Mouse (Mus musculus) layer of hippocampus, adult 18-20 months (tissue): ENCODE data around the gene Gm44790. TPM values are rescaled to one million over a fixed set of nuclear protein-coding genes. Genes with fewer than 3 reads are reported as not detected.
"Not testable (repeated sequence)": the region's sequence is repeated elsewhere in the genome, so short reads cannot be mapped to it uniquely, and the experiment has no call there.

Experiments used
- DNase-seq, 2 experiments: peaks; one replicate each; pipeline ENCODE4 v3.0.0; 2022; ENCODE audit warnings: low spot score in 2 of 2
- long read RNA-seq: library from polyadenylated mRNA; stranded (forward); transcript quantifications from one replicate; pipeline ENCODE4 v2.0.0, GENCODE M21; 2021
- total RNA-seq, 2 experiments: library from RNA; stranded (reverse); gene quantifications; 2 replicates each; pipeline ENCODE4 v1.2.3; 2021

Gm44790 gene
- total RNA-seq = 1 to 10 TPM in 1 of 2 experiments, under 1 TPM in 1; 0.84 to 2.8 TPM
- long read RNA-seq, partial matches to known transcripts = 0 of 2 reads
- long read RNA-seq, other reads (novel, unspliced or antisense) = 2 of 2 reads

- no peak for DNase-seq
These were observed at the start of gene Gm44790 for GRCm38 (mm10) chr6:86426358-86426757. Gm44790 (plus strand) TSS chr6:86426658.

GRCm38 (mm10) chr6:86378341-86378740, 48.1 kb upstream of the Gm44790 start:
- no peak for DNase-seq

- not testable (repeated sequence) for DNase-seq
These were observed 46.3 kb upstream of the Gm44790 start for GRCm38 (mm10) chr6:86380112-86380511.

GRCm38 (mm10) chr6:86382551-86382950, 43.9 kb upstream of the Gm44790 start:
- DNase-seq = no peak

GRCm38 (mm10) chr6:86383370-86383769, 43.1 kb upstream of the Gm44790 start:
- no peak for DNase-seq

- DNase-seq = no peak
These were observed 41.8 kb upstream of the Gm44790 start for GRCm38 (mm10) chr6:86384692-86385091.

- no peak for DNase-seq
These were observed 40.9 kb upstream of the Gm44790 start for GRCm38 (mm10) chr6:86385362-86386104.

- DNase-seq = no peak
These were observed 39.1 kb upstream of the Gm44790 start for GRCm38 (mm10) chr6:86387313-86387712.

GRCm38 (mm10) chr6:86388461-86388860, 38.0 kb upstream of the Gm44790 start:
- DNase-seq = no peak

- DNase-seq = no peak
These were observed 35.1 kb upstream of the Gm44790 start for GRCm38 (mm10) chr6:86391326-86391725.

- DNase-seq = no peak
These were observed 33.3 kb upstream of the Gm44790 start for GRCm38 (mm10) chr6:86393187-86393586.

GRCm38 (mm10) chr6:86394078-86394720, 32.3 kb upstream of the Gm44790 start:
- DNase-seq = no peak

GRCm38 (mm10) chr6:86395021-86395420, 31.4 kb upstream of the Gm44790 start:
- DNase-seq = no peak

GRCm38 (mm10) chr6:86395969-86396368, 30.5 kb upstream of the Gm44790 start:
- DNase-seq = no peak

- peak; percentile 82 to 88 for DNase-seq
These were observed 29.7 kb upstream of the Gm44790 start, which contains the start of gene Pcyox1 for GRCm38 (mm10) chr6:86396581-86397256. Pcyox1 (minus strand) TSS chr6:86397154.

- no peak for DNase-seq
These were observed 29.0 kb upstream of the Gm44790 start for GRCm38 (mm10) chr6:86397257-86397980.

- DNase-seq = no peak
These were observed 27.5 kb upstream of the Gm44790 start for GRCm38 (mm10) chr6:86398986-86399385.

GRCm38 (mm10) chr6:86399995-86400394, 26.5 kb upstream of the Gm44790 start:
- no peak for DNase-seq

GRCm38 (mm10) chr6:86400972-86401371, 25.5 kb upstream of the Gm44790 start:
- DNase-seq = peak in 1 of 2 experiments; percentile 60

GRCm38 (mm10) chr6:86402681-86403607, 23.5 kb upstream of the Gm44790 start:
- no peak for DNase-seq
